Mouse (Mus musculus) cerebellum, adult 11-12 months (tissue): Measurements from ENCODE around the gene Nab2.

Source experiments
- DNase-seq: peaks from one replicate; pipeline ENCODE4 v3.0.0; 2022

Nab2 gene

GRCm38 (mm10) chr10:127614236-127615033 is 53.9 kb downstream of the Nab2 start:
- no peak for DNase-seq

- DNase-seq = no peak
Measured at GRCm38 (mm10) chr10:127612079-127612775, 56.1 kb downstream of the Nab2 start.
